Mouse (Mus musculus): ENCODE data around the gene Efna5. TPM values are rescaled to one million over a fixed set of nuclear protein-coding genes. Genes with fewer than 3 reads are reported as not detected.

Gene Efna5
- polyA plus RNA-seq (2012; rRNA removed): 1.5 and 2.3 TPM in 2 replicates

- 2% methylated on average over 59 of the region's 68 CpGs for WGBS
- TF ChIP-seq CTCF (IDR thresholded peaks at IDR 0.05; ENCODE audit: insufficient read depth, low read length) (no peak), POLR2A (IDR thresholded peaks at IDR 0.05; ENCODE audit: borderline replicate concordance, extremely low read depth, low read depth, low read length) (no peak)
- H3K4me1 ChIP-seq (ENCODE audit: control insufficient read depth, insufficient read depth, low read length): peaks cover 3% of the 10 kb centered on the region; the same call in 1 of the 2 replicates
- peak within 1 kb of the TSS; percentile 75 for H3K4me3 ChIP-seq (replicated peaks; ENCODE audit: extremely low read depth, low read depth, low read length)
- peak; percentile 24 for DNase-seq
Measured at GRCm38 (mm10) chr17:62881176-62881790, at the start of gene Efna5. TSS of gene Efna5 (minus strand) at chr17:62881317.

- no peaks in the 10 kb centered on the region for H3K4me1 ChIP-seq (ENCODE audit: control insufficient read depth, insufficient read depth, low read length)
- TF ChIP-seq POLR2A (IDR thresholded peaks at IDR 0.05; ENCODE audit: borderline replicate concordance, extremely low read depth, low read depth, low read length): no peak
- no peak for TF ChIP-seq CTCF (IDR thresholded peaks at IDR 0.05; ENCODE audit: insufficient read depth, low read length)
- H3K4me3 ChIP-seq (replicated peaks; ENCODE audit: extremely low read depth, low read depth, low read length): no peak overlapping the region
- WGBS: 68% methylated on average over 4 of the region's 4 CpGs
- DNase-seq: no peak
Measured at GRCm38 (mm10) chr17:62915304-62915703, 34.2 kb upstream of the Efna5 start.

GRCm38 (mm10) chr17:62905692-62906445, 24.8 kb upstream of the Efna5 start:
- 74% methylated on average over 16 of the region's 16 CpGs for WGBS
- DNase-seq: no peak
- Histone ChIP-seq H3K4me1 (ENCODE audit: control insufficient read depth, insufficient read depth, low read length) (no peaks in the 10 kb centered on the region), H3K4me3 (replicated peaks; ENCODE audit: extremely low read depth, low read depth, low read length) (no peak overlapping the region)
- TF ChIP-seq POLR2A (IDR thresholded peaks at IDR 0.05; ENCODE audit: borderline replicate concordance, extremely low read depth, low read depth, low read length) (no peak), CTCF (IDR thresholded peaks at IDR 0.05; ENCODE audit: insufficient read depth, low read length) (no peak)

GRCm38 (mm10) chr17:62899066-62899465, 17.9 kb upstream of the Efna5 start:
- no peak for TF ChIP-seq POLR2A (IDR thresholded peaks at IDR 0.05; ENCODE audit: borderline replicate concordance, extremely low read depth, low read depth, low read length)
- no peak for TF ChIP-seq CTCF (IDR thresholded peaks at IDR 0.05; ENCODE audit: insufficient read depth, low read length)
- DNase-seq: no peak
- no peak overlapping the region for H3K4me3 ChIP-seq (replicated peaks; ENCODE audit: extremely low read depth, low read depth, low read length)
- H3K4me1 ChIP-seq (ENCODE audit: control insufficient read depth, insufficient read depth, low read length): no peaks in the 10 kb centered on the region
- 64% methylated on average over 6 of the region's 6 CpGs for WGBS

- H3K4me3 ChIP-seq (replicated peaks; ENCODE audit: extremely low read depth, low read depth, low read length): no peak overlapping the region
- no peak for DNase-seq
- 87% methylated on average over 5 of the region's 5 CpGs for WGBS
- H3K4me1 ChIP-seq (ENCODE audit: control insufficient read depth, insufficient read depth, low read length): no peaks in the 10 kb centered on the region
- TF ChIP-seq POLR2A (IDR thresholded peaks at IDR 0.05; ENCODE audit: borderline replicate concordance, extremely low read depth, low read depth, low read length) (no peak), CTCF (IDR thresholded peaks at IDR 0.05; ENCODE audit: insufficient read depth, low read length) (no peak)
Measured at GRCm38 (mm10) chr17:62889991-62890390, 8.9 kb upstream of the Efna5 start.

GRCm38 (mm10) chr17:62884129-62884506, 3.0 kb upstream of the Efna5 start:
- H3K4me1 ChIP-seq (ENCODE audit: control insufficient read depth, insufficient read depth, low read length): peaks cover 3% of the 10 kb centered on the region; the same call in 1 of the 2 replicates
- no peak for TF ChIP-seq POLR2A (IDR thresholded peaks at IDR 0.05; ENCODE audit: borderline replicate concordance, extremely low read depth, low read depth, low read length)
- TF ChIP-seq CTCF (IDR thresholded peaks at IDR 0.05; ENCODE audit: insufficient read depth, low read length): peak; percentile 68
- H3K4me3 ChIP-seq (replicated peaks; ENCODE audit: extremely low read depth, low read depth, low read length): peak overlapping the region; percentile 39
- DNase-seq: peak; percentile 74
- under 1% methylated on average over 16 of the region's 16 CpGs for WGBS

GRCm38 (mm10) chr17:62883476-62884128, 2.5 kb upstream of the Efna5 start:
- WGBS: under 1% methylated on average over 34 of the region's 34 CpGs
- TF ChIP-seq POLR2A (IDR thresholded peaks at IDR 0.05; ENCODE audit: borderline replicate concordance, extremely low read depth, low read depth, low read length): no peak
- TF ChIP-seq CTCF (IDR thresholded peaks at IDR 0.05; ENCODE audit: insufficient read depth, low read length): no peak
- peak; percentile 38 for DNase-seq
- Histone ChIP-seq H3K4me1 (ENCODE audit: control insufficient read depth, insufficient read depth, low read length) (peaks cover 3% of the 10 kb centered on the region; the same call in 1 of the 2 replicates), H3K4me3 (replicated peaks; ENCODE audit: extremely low read depth, low read depth, low read length) (peak overlapping the region; percentile 62)

- TF ChIP-seq POLR2A (IDR thresholded peaks at IDR 0.05; ENCODE audit: borderline replicate concordance, extremely low read depth, low read depth, low read length) (no peak), CTCF (IDR thresholded peaks at IDR 0.05; ENCODE audit: insufficient read depth, low read length) (no peak)
- 1% methylated on average over 52 of the region's 53 CpGs for WGBS
- peak overlapping the region; percentile 75 for H3K4me3 ChIP-seq (replicated peaks; ENCODE audit: extremely low read depth, low read depth, low read length)
- H3K4me1 ChIP-seq (ENCODE audit: control insufficient read depth, insufficient read depth, low read length): peaks cover 3% of the 10 kb centered on the region; the same call in 1 of the 2 replicates
- peak; percentile 75 for DNase-seq
Measured at GRCm38 (mm10) chr17:62882726-62883475, 1.8 kb upstream of the Efna5 start.
